Mouse (Mus musculus) erythroblast, adult 5-6 weeks (primary cell): ENCODE data around the gene Ajm1. TPM values are rescaled to one million over a fixed set of nuclear protein-coding genes. Genes with fewer than 3 reads are reported as not detected.

ENCODE experiments used
- ATAC-seq: replicated peaks from 2 replicates; pipeline ENCODE4 v1.8.0; 2016; ENCODE audit warnings: moderate number of reproducible peaks, mild to moderate bottlenecking, moderate TSS enrichment, inconsistent platforms; ENCODE audit not compliant: poor library complexity, low FRiP score, severe bottlenecking
- total RNA-seq, 2 experiments: library from RNA; stranded (forward) in 1 of 2; stranded (reverse) in 1 of 2; fragments of 150-400 nt in 1 of 2; fragments of 200-764, 138-1000 nt in 1 of 2; gene quantifications; 2 replicates each; pipeline versions ENCODE4 v1.2.3 to v1.2.4; 2015 to 2017; ENCODE audit warnings: low replicate concordance in 2 of 2

The Ajm1 gene
- total RNA-seq (2015; ENCODE audit: low replicate concordance) (0.63 TPM in 1 of 2 replicates, not detected in the other), total RNA-seq (2017; ENCODE audit: low replicate concordance) (not detected in 2 replicates)

DNA sequence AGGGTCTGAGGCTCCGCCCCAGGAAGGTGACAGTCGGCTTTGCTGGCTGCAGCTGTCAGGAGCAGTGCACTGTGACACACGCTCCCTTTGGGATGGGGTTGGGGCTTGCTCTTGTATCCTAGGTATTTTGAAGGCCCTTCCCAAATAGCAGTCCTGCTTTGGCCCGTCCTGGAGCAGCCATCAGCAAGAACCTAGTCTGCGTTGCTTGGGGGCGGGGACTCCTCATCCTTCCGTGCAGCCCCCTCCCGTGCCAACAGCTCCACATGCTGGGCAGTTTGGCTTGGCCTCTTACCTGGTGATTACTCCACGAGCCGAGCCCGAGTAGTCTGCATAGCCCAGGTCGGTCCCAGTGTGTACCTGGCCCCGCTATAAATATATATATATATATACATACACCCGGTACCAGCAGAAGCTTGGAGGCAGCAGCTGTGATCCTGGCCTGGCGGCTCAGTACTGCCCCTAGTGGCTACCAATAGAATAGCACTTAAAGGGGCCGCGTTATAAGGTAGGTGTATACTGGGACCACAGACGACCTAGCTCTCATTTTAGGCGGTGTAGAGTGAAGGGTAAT is at the start of gene Ajm1:
Gene Ajm1, minus strand, starts transcription at position 464 of the 571 bp plus-strand sequence.
- peak; percentile 71 for ATAC-seq

DNA sequence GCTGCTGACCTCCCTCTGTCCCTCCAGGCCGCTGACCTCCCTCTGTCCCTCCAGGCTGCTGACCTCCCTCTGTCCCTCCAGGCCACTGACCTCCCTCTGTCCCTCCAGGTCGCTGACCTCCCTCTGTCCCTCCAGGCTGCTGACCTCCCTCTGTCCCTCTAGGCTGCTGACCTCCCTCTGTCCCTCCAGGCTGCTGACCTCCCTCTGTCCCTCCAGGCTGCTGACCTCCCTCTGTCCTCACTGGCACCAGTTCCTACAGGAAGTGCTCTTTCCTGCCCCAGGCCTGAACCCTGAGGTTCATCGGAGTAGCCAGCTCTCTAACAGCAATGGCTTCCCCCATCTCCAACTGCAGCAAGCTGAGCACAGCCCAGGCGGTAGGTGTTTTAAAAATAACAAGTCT is 47.2 kb upstream of the Ajm1 start:
- ATAC-seq, result no peak

DNA sequence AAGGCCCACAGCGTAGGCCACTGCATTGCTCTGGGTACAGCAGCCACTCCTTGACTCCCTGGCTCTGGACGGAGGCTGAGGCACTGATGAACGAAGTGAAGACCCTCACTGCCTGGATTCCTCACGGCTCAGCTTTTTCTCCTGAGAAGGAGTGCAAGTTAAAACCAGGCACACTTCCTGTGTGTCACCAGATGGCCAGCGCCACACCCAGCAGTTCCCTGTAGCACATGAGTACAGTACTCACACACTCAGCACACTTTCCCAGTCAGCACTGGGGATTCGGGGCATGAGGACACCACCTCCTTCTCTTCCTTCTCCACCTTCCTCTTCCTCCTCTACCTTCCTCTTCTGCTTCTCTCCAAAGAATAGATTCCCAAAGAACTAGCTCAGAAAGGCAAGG is 46.3 kb upstream of the Ajm1 start, which contains the start of gene Fcna:
Gene Fcna, minus strand, starts transcription at position 220 of the 400 bp plus-strand sequence.
- ATAC-seq, result no peak

DNA sequence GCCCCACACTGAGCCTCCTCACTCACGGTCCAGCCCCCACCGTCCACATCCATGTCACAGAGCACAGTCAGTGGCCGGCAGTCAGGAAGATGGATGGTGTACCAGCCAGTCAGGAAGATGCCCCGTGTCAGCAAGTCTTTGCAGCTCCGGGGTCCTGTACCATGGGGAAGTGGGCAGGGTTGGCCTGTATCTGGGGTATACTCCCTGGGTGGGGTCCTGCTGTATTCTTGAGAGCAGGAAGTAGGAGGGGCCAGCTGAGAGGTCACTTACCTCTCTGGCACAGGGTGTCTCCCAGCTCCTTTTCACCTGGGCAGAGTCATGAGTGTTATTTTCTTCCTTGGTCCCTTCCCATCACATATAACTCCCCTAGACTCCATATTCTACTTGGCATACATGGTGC is 44.4 kb upstream of the Ajm1 start:
- no peak for ATAC-seq

DNA sequence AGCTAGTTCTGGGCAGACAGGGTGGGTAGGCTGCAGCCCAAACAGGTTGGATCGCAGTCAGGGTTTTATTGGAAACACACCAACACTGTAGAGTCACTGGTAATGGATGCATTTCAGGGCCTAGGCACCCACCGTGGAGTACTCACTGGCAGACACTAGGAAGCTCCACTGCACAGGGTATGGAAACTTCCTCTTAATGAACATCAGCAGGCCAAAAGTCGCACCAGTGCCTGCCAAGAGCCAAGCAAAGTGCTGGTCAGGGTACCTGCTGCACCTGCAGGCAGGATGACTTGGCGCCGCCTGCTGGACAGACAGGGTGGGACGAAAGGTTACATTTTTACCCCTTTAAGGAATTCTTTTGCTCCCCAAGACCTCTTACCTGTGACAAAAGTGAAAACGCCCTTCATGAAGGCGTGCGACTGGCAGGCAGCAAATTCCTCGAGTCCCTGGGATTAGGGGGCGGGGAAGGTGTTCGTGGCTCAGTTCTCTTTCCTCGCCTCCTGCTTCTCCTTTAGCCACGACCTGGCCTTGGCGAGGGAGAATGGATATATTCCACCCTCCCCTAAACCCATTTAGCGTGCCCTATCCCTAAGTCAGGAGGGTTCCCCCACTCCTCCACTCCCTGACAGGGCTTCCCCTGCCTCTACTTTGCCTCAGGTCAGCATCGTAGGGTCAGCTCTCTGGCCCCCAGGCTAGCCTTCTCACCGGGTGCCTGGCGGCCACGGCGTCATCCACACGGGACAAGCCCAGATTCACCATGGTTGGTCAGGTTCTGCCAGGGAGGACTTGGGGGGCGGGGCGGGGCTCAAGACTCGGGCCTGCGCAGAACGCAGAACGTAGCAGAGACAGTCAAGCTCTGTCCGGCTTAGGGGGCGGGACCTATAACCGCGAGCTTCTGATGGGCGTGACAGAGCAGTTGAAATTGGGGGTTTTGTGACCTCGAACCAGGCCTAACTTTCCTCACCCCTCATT is 40.0 kb upstream of the Ajm1 start, which contains the start of gene Tmem141:
Gene Tmem141, minus strand, starts transcription at position 777 of the 972 bp plus-strand sequence.
- ATAC-seq, result peak; percentile 38; the same call in 1 of the 2 replicates

DNA sequence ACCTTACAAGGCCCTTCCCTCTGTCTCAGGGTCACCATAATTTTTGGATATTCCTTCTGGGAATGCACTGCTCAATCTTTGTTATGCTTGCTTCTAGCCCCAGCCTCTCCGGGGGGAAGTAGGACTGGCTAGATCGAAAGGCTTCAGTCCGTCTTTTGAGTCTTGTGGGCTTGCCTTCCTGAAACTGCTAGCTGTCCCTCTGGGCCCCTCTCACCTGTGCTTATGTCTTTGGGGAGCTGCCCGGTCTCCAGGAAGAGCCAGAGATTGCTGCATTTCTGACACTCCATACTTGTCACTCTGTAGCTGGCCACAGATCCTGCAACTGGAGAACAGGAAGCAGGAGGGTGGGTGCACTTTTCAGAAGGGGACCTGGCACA is 39.3 kb upstream of the Ajm1 start:
- ATAC-seq, result no peak

DNA sequence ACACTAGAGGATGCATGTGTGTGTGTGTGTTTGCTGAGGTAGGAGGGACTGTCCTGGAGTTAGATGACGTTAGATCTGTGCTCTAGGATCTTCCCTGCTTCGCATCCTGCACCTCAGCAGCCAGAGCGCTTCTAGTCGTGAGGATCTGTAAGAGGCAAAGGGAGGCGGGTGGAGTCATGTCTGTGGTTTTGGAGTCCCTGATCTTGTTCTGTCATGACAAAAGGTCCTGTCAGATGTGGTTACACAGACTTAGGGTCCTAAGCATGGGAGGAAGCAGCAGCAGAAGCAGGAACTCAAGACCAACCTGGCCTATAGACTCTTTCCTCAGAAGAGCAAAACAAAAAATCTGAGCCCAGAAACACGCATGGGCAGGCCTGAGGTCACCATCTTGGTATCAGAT is 38.8 kb upstream of the Ajm1 start:
- no peak for ATAC-seq

DNA sequence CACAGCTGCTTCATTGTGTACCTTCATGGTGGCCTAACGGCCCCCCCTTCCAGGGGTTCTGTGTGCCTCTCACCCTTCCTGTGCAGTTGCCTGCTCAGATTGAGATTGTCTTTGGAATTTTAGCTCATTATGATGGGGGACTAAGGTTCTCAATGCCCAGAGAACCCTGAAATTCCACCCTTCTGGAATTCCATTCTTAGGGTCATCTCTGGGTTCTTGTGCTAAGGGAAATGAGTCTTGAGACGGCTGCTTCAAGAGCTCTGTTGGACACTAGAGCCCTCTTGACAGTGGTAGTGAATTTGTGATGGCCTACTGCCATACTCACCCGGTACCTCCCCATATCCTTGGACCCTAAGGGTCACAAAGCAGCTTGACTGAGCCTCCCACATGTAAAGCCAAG is 36.0 kb upstream of the Ajm1 start, which contains the start of gene Ccdc183:
Gene Ccdc183, minus strand, starts transcription at position 101 of the 400 bp plus-strand sequence.
- ATAC-seq, result no peak

DNA sequence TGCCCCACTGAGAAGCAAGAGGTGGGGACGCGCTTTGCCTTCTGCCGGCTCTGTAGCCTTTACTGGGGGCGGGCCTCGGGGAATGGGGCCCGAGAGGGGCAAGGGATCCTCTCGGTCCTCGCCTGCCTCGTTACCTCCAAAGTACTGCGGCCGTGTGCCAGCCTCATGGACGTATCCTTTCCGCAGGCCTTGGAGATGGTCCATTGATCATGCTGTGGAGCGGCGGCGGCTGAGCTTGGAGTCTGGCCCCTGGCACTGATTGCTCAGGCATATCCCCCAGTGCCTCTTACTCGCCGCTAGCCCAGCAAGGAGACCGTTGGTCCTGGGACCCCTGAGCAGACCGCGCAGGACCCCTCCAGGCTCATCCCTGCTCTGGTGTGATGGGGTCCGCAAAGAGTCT is 34.8 kb upstream of the Ajm1 start:
- ATAC-seq, result no peak

DNA sequence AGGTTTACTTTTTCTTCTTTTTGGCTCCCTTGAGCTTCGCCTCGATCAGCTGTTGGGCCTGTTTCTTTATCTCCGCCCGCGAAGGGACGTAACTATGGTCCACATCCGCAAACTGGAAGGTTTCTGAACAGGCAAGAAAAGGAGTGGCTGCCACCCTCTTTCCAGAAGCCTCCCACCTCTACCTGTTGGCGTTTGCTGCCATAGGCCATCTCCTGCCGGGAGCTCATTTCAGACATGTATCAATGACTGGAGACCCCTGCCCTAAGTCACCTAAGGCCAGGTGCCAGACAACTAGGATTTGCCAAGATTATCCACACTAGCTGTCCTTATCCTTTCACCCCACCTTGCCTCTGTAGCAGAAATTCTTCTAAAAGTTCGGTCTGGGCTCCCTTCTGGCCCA is 27.1 kb upstream of the Ajm1 start:
- ATAC-seq, result peak; percentile 40

DNA sequence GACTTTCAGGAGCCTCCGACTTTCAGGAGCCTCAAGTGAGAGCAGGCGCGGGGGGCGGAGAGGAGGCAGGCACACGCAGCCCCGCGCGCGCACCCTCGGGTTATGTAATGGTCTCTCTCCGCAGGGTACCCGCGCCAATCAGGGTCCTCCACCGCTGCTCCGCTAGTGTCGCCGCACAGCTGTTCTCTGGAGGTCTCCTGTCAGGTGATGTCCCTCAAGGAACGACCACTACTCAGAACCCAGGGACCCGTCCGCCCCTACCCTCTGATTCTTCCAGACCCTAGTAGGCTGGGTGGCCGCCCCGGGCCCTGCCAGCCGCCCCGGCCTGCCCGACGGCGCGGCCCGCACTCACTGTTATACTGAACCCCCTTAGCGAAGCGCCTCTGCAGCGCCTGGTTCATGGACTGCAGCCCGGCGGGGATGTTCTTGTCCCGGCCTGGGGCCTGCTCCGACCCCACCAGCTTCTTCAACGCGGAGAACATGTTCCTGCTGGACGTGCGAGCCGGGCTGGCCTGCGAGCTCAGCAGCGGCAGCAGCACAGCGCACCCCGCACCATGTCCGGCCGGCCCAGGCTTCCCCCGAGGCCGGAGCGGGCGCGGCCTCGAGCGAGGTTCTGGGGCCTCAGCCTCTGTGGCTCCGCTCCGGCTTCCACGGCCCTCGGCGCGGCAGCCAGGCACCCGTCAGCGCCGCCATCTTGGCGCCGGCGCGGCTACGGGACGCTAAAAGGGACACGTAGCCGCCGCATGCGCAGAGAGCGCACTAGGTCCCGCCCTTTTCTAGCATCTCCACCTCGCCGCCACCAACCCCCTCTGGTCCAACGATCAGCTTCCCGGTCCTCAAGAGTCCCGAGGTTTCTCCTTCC is 26.4 kb upstream of the Ajm1 start, which contains the start of gene Rabl6:
Gene Rabl6, minus strand, starts transcription at position 761 of the 862 bp plus-strand sequence.
- peak; percentile 89 for ATAC-seq

DNA sequence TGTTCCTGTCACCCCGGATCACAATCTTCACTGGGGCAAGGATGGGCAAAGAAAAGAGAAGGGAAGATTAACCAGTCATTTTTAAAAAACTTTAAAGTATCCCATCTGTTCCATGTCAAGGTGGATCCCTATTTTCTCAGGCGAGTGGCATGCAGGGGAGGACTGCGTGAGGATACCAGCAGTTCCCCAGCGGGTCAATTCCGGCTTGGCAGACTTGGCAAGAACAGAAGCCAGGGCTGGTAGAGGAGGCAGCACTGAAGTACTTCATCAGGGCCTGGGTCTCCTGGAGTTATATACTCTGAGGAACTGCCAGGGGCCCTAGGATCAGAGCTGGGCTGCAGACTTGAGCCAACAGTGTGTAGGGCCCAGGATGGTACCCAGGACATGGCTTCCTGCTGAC is 21.0 kb upstream of the Ajm1 start:
- ATAC-seq, result no peak

DNA sequence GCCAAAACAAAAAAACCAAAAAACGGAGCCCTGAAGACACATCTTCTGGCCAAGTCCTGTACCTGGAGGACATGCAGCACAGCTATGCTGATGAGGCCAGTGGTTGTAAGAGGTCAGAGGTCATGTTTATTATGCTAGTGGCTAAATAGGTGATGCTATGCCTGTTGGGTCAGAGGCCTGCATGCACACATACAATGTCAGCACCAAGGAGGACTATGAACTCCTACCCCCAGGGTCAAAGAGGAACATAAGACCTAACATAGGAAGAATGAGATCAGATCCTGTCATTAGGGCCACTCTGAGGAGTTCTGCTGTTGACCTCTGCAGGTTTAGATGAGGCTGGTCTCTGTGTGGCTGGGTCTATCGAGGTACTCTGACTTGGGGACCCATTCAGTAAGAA is 18.5 kb upstream of the Ajm1 start:
- no peak for ATAC-seq

DNA sequence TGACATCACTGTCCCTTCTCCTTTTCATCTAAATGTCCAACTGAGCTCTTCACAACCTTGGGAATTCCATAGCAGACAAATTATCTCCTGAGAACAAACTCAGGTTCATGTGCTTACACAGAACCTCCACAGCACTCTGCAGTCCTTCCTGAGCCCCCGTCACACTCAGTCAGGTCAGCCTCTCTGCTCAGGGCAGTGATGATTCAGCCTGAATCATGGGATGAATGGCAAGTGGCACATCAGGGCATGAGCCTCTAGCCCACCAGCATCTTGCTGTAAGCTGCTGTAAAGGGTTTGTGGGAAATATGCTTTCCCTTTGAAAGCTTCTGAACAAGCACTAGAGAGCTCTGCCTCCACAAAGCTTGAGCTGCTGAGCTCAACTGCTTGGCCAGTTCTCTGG is 17.2 kb upstream of the Ajm1 start:
- ATAC-seq, result no peak

DNA sequence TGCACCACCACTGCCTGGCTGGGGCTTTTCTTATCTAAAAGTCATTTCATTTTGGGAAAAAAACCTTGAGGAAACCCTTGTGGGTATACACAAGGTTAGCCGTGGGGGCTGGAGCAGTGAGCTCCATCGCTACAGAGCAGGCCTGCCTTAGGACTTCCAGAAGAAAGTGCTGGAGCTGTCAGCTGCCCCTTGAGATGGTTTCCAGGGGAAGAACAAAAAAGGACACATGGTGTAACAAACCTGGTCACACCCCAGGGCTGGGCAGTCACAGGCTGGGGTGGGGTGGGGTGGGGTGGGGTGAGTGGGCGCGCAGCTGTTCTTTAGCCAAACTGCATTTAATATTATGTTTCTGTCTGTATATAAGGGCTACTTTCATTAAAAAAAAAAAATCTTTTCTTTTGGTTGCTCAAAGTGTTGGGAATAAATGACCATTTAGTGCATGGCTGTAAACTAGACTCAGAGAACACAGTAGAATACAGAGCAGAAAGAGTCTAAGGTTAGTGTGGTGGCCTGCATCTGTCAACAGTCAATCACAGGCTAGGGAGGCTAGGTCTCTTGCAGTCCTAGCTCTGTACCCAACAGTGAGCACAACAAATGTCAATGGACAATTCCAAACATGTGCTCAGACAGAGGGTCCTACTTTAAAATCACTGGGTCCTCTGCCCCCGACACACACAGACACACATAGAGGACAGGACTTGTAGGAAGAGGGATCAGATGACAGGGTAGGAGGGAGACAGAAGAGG is 15.4 kb upstream of the Ajm1 start:
- no peak for ATAC-seq

DNA sequence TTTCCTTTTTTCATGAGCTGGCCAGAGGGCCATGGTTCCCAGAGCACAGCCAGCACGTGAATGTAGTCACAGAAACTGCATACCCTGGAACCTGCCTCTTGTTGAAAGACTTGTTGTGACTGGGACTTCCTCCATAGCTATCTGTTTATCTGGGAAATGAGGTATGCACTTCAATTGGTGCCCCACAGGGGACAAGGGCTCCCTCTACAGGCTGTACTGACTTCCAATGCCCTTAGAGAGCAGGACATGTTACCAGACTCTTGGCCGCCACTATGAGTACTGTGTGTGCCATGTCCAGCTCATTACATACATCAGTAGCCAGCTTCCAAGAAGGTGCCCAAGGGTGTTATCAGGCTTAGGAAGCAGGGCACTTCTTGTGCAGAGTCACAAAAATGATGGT is 10.3 kb upstream of the Ajm1 start:
- peak; percentile 55; the same call in 1 of the 2 replicates for ATAC-seq

DNA sequence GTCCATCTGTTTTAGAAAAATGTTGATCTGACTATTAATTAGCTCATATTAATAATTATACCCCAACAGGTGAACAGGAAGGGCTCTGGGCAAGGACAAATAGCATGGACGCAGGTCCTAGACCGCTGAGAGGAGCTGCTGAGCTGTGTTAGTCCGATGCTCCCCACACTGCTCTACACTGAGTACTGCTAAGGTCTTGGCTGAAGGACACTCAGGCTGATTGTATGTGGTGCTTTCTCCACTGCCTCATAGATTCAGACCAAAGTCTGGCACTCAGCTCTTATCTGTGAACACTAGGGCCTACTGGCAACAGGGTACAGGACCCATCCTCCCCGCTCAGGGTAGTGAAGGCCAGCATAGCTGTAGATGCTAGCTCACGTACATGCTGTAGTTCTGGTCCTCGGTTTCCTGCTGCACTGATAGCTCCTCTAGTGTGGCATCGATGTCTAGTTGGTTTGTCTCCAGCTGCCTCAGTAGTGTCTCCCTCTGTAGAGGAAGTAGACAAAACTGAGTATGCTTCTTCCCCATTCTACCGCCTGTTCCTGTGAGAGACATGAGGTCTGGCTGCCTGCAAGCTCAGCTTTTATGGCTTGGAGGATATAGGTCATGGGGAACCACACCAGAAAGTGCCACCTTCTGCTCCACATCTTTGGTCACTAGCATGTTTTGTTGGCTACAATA is 6.8 kb upstream of the Ajm1 start:
- ATAC-seq, result no peak

DNA sequence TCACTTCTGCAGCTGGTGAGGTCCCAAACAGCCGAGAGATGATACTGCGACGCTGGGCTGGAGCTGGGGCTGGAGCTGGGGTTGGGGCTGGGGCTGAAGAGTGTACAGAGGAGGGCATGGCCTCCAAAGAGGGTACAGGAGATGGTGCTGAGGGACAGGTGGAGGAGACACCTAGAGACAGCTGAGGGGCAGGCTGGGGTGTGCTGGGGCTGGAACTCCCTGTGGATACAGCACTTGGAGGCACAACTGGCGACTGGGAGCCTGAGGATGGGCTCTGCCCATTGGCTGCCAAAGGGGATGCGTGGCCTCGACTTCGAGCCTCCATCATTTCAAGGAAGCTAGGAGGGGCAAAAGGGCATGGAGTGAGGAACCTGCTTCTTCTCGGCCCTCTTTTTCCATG is 5.7 kb upstream of the Ajm1 start:
- ATAC-seq, result no peak

DNA sequence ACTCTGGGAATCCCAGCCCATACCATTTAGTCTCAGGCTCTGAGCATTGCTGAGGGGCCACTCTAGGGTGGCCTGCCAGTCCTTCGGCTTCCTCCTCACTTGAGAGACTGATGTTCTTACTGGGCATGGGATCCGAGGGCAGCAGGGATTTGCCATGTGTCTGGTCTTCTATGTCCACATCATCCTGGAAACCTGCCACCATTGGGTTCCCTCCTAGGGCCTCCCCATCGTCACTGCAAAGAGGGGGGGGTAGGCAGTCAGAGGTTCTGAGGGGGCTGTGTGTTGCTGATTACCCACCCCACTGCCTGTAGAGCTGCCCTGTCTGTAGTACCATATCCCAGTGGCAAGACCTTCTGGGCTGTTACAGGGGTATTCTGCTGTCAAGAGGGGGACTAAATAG is 4.0 kb upstream of the Ajm1 start:
- no peak for ATAC-seq
